Mouse (Mus musculus): ENCODE results near the gene Pigz. TPM values are rescaled to one million over a fixed set of nuclear protein-coding genes. Genes with fewer than 3 reads are reported as not detected.

The Pigz gene
- total and polyA plus RNA-seq, 3 experiments, result 1.4 to 7.1 (median 2.8) TPM

- Histone ChIP-seq H3K4me1 (ENCODE audit: control insufficient read depth in 1 of 2, insufficient read depth in 2 of 2) (peaks cover 5 to 16% of the 10 kb centered on the region in 2 experiments; a peak in 3 of 4 replicates), H3K79me2 (replicated peaks; ENCODE audit: control insufficient read depth, extremely low read depth, insufficient read depth, poor library complexity, severe bottlenecking) (no peaks in the 10 kb centered on the region), H3K27me3 (replicated peaks) (no peaks in the 10 kb centered on the region), H3K27ac (ENCODE audit: insufficient read depth, low read depth) (no peak overlapping the region), H3K9me3 (replicated peaks; ENCODE audit: low read length) (peaks cover 9% of the 10 kb centered on the region), H3K4me2 (ENCODE audit: insufficient read depth, low read depth, poor library complexity, severe bottlenecking) (no peak overlapping the region), H3K36me3 (replicated peaks in 1 of 2; ENCODE audit: control insufficient read depth in 1 of 2, insufficient read depth in 1 of 2, low read length in 1 of 2) (no peaks in the 10 kb centered on the region), H3K4me3 (replicated peaks in 1 of 3; ENCODE audit: low read depth in 2 of 3, low read length in 2 of 3, poor library complexity in 1 of 3) (no peak overlapping the region), H3K9ac (ENCODE audit: insufficient read depth, low read depth) (no peak overlapping the region)
- in situ Hi-C loops (cut with MboI; ENCODE audit: low pct_ligation_motif_present, low pct_unique_long_range_greater_than_20kb, low sequenced_read_pairs), result no loop called here
- DNase-seq (ENCODE audit: extremely low read depth), result no peak
- dilution Hi-C loops (cut with MboI; ENCODE audit: extremely low pct_ligation_motif_present, extremely low pct_unique_long_range_greater_than_20kb, low sequenced_read_pairs), result no loop called here
- TF ChIP-seq SMC3 (IDR thresholded peaks at IDR 0.05; ENCODE audit: low read depth, low read length) (no peak), UBTF (IDR thresholded peaks at IDR 0.05; ENCODE audit: low read depth, low read length) (no peak), TBP (conservative IDR thresholded peaks at IDR 0.05; ENCODE audit: low read depth, low read length) (no peak), GABPA (IDR thresholded peaks at IDR 0.05; ENCODE audit: insufficient replicate concordance, low read depth, low read length) (no peak), IRF4 (IDR thresholded peaks at IDR 0.05; ENCODE audit: low read depth, low read length) (no peak), TCF12 (IDR thresholded peaks at IDR 0.05; ENCODE audit: low read depth, low read length) (no peak), CHD2 (IDR thresholded peaks at IDR 0.05; ENCODE audit: low read length) (no peak), PAX5 (IDR thresholded peaks at IDR 0.05; ENCODE audit: low read length) (no peak), MEF2A (IDR thresholded peaks at IDR 0.05; ENCODE audit: borderline replicate concordance, low read depth, low read length) (no peak), EP300 (IDR thresholded peaks at IDR 0.05; ENCODE audit: low read length) (no peak)
These were observed 34.9 kb upstream of the Pigz start for GRCm38 (mm10) chr16:31898546-31899326.

GRCm38 (mm10) chr16:31901886-31902285 lies 31.8 kb upstream of the Pigz start:
- H3K9ac ChIP-seq (ENCODE audit: insufficient read depth, low read depth), result no peak overlapping the region
- peaks cover 9% of the 10 kb centered on the region for H3K9me3 ChIP-seq (replicated peaks; ENCODE audit: low read length)
- H3K4me1 ChIP-seq (ENCODE audit: control insufficient read depth in 1 of 2, insufficient read depth in 2 of 2), result peaks cover 0 to 9% of the 10 kb centered on the region in 2 experiments; a peak in 2 of 4 replicates
- DNase-seq (ENCODE audit: extremely low read depth), result no peak
- dilution Hi-C loops (cut with MboI; ENCODE audit: extremely low pct_ligation_motif_present, extremely low pct_unique_long_range_greater_than_20kb, low sequenced_read_pairs), result no loop called here
- no peak overlapping the region for H3K4me3 ChIP-seq (replicated peaks in 1 of 3; ENCODE audit: low read depth in 2 of 3, low read length in 2 of 3, poor library complexity in 1 of 3)
- in situ Hi-C loops (cut with MboI; ENCODE audit: low pct_ligation_motif_present, low pct_unique_long_range_greater_than_20kb, low sequenced_read_pairs), result no loop called here
- no peak overlapping the region for H3K27ac ChIP-seq (ENCODE audit: insufficient read depth, low read depth)
- no peaks in the 10 kb centered on the region for H3K79me2 ChIP-seq (replicated peaks; ENCODE audit: control insufficient read depth, extremely low read depth, insufficient read depth, poor library complexity, severe bottlenecking)
- H3K4me2 ChIP-seq (ENCODE audit: insufficient read depth, low read depth, poor library complexity, severe bottlenecking), result no peak overlapping the region
- no peak for TF ChIP-seq IRF4 (IDR thresholded peaks at IDR 0.05; ENCODE audit: low read depth, low read length)
- no peak for TF ChIP-seq PAX5 (IDR thresholded peaks at IDR 0.05; ENCODE audit: low read length)
- no peak for TF ChIP-seq POLR2A (IDR thresholded peaks at IDR 0.05; ENCODE audit: low read depth, low read length)
- TF ChIP-seq BHLHE40 (IDR thresholded peaks at IDR 0.05; ENCODE audit: low read depth, low read length), result no peak
- TF ChIP-seq NELFE (IDR thresholded peaks at IDR 0.05; ENCODE audit: low read depth, low read length), result no peak
- TF ChIP-seq EP300 (IDR thresholded peaks at IDR 0.05; ENCODE audit: low read length), result no peak
- no peak for TF ChIP-seq E2F4 (IDR thresholded peaks at IDR 0.05; ENCODE audit: insufficient replicate concordance, low read depth, low read length)
- no peak for TF ChIP-seq MAZ (IDR thresholded peaks at IDR 0.05; ENCODE audit: low read depth, low read length)
- no peak for TF ChIP-seq TBP (conservative IDR thresholded peaks at IDR 0.05; ENCODE audit: low read depth, low read length)
- TF ChIP-seq JUN (IDR thresholded peaks at IDR 0.05; ENCODE audit: insufficient read depth, low read depth, low read length), result no peak
- TF ChIP-seq MAX (IDR thresholded peaks at IDR 0.05; ENCODE audit: low read length), result no peak
- TF ChIP-seq NRF1 (IDR thresholded peaks at IDR 0.05; ENCODE audit: low read depth, low read length), result no peak
- TF ChIP-seq HCFC1 (IDR thresholded peaks at IDR 0.05; ENCODE audit: low read depth, low read length), result no peak
- TF ChIP-seq MAFK (IDR thresholded peaks at IDR 0.05; ENCODE audit: insufficient replicate concordance, low read length), result no peak
- TF ChIP-seq SIN3A (IDR thresholded peaks at IDR 0.05; ENCODE audit: low read length), result no peak
- TF ChIP-seq CHD2 (IDR thresholded peaks at IDR 0.05; ENCODE audit: low read length), result no peak
- TF ChIP-seq MYC (IDR thresholded peaks at IDR 0.05; ENCODE audit: low read depth, low read length), result no peak
- H3K27me3 ChIP-seq (replicated peaks), result no peaks in the 10 kb centered on the region
- no peaks in the 10 kb centered on the region for H3K36me3 ChIP-seq (replicated peaks in 1 of 2; ENCODE audit: control insufficient read depth in 1 of 2, insufficient read depth in 1 of 2, low read length in 1 of 2)
